Mouse (Mus musculus) lung, postnatal 36 days (tissue): ENCODE data around the gene Serpina1d.
"Not testable (repeated sequence)": the region's sequence is repeated elsewhere in the genome, so short reads cannot be mapped to it uniquely, and the experiment has no call there.

ENCODE experiments used
- DNase-seq: peaks from one replicate; pipeline ENCODE4 v3.0.0; 2022; ENCODE audit warnings: mixed read lengths

The Serpina1d gene

DNA sequence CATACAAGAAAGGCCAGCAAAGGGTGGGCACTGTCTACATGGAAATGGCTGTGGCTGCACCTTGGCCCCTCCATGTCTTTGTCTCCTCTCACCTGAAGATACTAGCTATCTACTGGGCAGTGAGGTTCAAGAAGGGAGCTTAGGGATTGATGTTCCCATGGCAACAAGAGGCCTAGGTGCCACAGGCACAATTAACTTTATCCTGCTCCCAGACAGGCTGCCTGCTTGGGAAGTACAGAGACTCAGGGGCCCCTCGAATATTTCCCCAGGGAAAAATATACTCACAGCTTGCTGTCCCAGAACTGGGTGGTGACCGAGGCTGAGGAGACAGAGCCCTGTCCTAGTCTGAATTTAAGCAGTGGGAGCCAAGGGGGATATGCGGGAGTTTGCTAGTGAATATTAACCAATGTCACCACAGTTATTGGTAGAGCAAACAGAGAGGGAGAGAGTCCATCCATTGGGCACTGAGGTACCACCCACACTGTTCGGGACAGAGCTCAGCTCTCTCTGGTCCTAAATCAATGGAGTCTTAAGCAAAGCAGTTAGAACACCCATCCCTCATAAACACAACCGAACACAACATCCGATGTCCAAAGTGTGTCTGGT, at the start of gene Serpina1d:
Serpina1d (minus strand) TSS at position 347 of the 606 bp plus-strand sequence.
- DNase-seq: not testable (repeated sequence)

DNA sequence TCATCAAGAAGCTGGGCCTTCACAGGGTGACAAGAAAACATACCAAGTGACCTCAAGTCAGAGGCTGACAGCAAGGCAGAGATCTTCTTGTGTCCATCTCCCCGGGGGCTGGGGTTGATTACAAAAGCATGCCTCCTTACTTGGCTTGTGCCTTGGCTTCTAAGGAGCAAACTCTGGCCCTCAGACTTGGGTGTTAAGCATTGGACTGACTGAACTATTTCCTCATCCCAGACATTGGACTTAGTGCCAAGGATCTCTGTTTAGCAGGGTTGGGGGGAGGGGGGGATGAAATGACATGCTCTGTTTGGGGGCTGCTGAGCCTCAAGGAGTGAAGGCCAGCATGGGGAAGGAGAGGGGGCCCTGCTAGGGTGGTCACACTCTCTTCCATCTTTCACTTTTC, 2.8 kb downstream of the Serpina1d start:
- peak; percentile 12 for DNase-seq

DNA sequence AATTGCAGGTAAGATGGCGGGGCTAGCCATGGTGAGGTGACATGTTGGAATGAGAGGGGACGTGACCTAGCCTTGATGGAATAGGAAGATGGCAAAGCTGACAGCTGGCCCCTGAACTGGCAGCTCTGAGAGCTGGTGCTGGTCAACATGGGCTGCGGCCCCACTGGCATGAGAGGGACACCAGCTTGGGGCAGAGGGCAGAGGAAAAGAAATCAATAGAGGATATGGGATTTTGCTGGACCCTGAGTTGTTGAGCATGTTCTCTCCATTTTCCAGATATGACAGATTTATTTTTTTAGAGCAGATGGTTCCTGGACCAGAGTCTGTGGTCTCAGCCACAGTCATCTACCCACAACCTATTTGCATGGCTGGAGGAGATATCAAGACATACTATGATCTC, 10.3 kb downstream of the Serpina1d start:
- not testable (repeated sequence) for DNase-seq

DNA sequence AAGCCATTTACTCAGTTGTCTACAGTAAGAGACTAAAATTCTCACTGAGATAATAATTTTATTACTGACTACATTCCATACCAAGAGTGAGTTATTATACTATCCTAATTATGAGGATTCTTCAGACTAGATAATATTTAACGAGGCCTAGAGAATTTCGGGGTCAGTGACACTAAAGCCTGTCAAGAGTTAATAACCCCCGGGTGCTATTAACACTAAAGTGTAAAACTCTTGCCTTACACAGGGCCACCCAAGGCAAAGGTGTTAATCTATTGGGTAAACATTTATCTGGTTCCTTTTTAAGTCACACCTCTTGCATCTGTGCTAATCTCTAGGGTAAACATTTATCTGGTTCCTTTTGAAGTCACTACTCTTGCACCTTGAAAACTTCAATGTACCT, 13.1 kb downstream of the Serpina1d start:
- DNase-seq: not testable (repeated sequence)

DNA sequence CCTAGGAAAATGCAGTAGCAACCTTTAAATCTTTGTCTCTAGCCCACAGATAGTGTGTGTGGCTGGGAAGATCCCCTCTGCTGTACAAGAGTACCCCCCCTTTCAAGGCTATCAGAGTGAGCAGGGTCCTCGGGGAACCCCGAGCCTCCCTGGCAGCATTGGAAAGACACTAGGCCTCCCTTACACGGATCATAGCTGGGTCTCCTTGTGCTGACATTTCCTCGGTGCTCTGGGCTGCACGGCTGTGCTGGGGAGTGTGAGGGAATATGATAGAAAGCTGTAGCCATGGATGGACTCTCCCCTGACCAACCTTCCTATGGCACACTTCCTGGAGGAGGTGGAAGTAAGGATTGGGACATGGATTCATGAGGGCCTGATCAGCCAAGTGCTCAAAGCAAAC, 27.4 kb downstream of the Serpina1d start:
- DNase-seq: not testable (repeated sequence)

DNA sequence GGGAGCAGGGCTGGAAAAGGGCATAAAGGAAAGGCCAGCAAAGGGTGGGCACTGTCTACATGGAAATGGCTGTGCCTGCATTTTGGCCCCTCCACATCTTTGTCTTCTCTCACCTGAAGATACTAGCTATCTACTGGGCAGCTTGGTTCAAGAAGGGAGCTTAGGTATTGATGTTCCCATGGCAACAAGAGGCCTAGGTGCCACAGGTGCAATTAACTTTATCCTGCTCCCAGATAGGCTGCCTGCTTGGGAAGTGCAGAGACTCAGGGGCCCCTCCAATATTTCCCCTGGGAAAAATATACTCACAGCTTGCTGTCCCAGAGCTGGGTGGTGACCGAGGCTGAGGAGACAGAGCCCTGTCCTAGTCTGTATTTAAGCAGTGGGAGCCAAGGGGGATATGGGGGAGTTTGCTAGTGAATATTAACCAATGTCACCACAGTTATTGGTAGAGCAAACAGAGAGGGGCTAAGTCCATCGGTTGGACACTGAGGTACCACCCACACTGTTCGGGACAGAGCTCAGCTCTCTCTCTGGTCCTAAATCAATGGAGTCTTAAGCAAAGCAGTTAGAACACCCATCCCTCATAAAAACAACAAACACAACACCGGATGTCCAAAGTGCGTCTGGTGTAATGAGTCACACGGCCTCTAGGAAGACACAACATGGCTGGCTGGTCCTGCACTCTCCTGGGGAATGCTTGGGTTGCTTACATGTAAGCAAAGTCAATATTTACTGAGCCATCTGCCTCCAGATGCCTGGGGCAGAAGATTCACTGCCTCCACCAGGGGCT, 35.4 kb downstream of the Serpina1d start:
- DNase-seq: not testable (repeated sequence)

DNA sequence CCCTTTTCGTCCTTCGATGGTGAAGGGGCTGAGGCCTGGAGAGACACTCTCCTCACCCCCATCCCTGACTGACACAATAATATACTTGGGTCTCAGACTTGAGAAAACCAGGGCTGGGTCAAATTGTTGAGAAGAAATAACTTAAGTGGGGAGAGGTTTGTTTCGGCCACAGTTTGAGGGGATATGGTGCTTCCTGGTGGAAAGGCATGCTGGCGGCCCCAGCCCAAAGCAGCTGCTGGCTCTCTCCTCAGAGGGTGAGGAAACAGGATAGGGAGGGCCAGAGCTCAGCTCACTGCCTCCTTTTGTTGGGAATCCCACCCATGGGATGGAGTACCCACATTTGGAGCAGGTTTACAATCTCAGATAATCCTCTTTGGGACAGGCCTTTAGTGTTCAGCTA, 37.8 kb downstream of the Serpina1d start:
- peak; percentile 4 for DNase-seq

DNA sequence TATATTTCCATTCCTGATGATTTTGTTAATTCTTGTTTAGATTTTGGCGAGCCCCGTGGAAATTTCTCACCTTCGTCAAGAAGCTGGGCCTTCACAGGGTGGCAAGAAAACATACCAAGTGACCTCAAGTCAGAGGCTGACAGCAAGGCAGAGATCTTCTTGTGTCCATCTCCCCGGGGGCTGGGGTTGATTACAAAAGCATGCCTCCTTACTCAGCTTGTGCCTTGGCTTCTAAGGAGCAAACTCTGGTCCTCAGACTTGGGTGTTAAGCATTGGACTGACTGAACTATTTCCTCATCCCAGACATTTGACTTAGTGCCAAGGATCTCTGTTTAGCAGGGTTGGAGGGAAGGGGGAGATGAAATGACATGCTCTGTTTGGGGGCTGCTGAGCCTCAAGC, 38.3 kb downstream of the Serpina1d start:
- peak; percentile 21 for DNase-seq
